Mouse (Mus musculus) stomach, postnatal 0 days (tissue): ENCODE measurements at regions not wholly inside any gene's neighbourhood (a gene's known extent, or its start where the extent isn't known, plus 50 kb on each side); places are given as distances from the start of the nearest gene placed in this dataset.

Source experiments
- CTCF ChIP-seq: IDR thresholded peaks from 2 replicates; pipeline ENCODE4 v1.5.1; 2016; ENCODE audit warnings: antibody characterized with exemption, low read depth, mild to moderate bottlenecking, moderate library complexity
- EP300 ChIP-seq: optimal IDR thresholded peaks from 2 replicates; pipeline ENCODE3; 2016; ENCODE audit warnings: antibody characterized with exemption

DNA sequence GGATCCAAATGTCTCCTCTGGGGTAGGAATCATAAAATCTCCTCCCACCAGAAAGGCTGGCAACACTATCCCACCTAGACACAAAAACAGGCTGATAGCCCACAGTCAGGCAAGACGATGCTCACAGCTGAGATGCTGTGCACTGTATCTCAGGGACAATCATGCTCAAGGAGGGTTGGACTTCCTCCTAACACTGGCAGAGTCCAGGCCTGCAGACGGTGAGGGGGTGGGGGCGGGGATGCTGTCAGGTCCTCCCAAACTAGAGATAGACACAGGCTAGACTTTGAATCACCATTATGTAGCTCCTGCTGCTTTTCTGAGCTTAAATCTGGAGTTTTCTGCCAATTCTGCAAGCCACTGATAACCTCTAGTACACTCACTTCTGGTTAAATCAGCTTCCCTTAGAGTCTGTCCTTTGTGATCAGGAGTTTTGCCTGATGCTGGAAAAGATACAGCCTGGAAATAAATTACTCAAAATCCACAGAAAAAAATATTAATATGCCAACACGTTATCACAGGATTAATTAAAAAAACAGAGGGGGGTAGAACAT is 445.1 kb upstream of the Smim15 start:
- no peak for TF ChIP-seq EP300
- no peak for TF ChIP-seq CTCF
